Mouse (Mus musculus) left cerebral cortex, postnatal 14 days (tissue): ENCODE measurements around the gene Dact2. TPM values are rescaled to one million over a fixed set of nuclear protein-coding genes. Genes with fewer than 3 reads are reported as not detected.

Experiments used
- DNase-seq, 2 experiments: peaks; one replicate each; pipeline ENCODE4 v3.0.0; 2021 to 2022; ENCODE audit warnings: low spot score in 2 of 2, mixed read lengths in 1 of 2
- intact Hi-C: fragments of 180-260 bp; cut with DNase I; formaldehyde crosslinking; loops from one replicate; pipeline ENCODE4 v1.15.1; 2025
- total RNA-seq, 2 experiments: library from RNA; stranded (reverse); gene quantifications; 2 replicates each; pipeline ENCODE4 v1.2.3; 2021

The Dact2 gene
- total RNA-seq, 2 experiments from 2014 or later: 73.7 to 87.9 TPM

DNA sequence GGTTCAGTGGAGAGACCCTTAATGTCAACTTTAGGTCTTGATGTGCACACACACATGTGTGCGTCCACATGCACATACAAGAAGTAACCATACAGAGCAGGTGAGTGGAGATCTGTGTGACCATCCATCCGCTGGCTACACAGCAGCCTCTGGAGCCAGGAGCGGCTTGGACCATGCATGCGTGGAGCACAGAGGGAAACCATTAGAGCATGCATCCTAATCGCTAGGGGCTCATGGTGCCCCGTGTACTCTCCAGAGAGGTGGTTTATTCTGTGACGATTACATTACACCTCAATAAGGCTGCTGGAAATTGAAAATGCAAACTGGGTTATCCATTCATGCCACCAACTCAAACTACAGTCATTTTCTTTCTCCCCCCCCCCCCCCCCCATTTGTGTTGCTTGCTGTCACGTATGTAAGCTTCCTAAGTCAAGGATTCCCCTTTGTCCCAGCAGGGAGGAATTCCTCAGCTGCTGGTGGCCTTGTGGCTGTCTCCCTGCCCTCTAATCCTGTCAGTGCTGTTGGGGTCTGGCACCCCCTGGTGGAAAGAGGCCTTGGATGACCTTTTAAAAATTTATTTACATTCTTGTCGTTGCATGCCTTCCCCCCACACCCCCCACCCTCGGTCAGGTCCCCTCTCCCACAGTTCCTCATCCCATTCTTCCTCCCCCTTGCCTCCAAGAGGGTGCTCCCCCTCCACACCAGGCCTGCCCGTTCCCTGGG, 17.9 kb upstream of the Dact2 start:
- no peak for DNase-seq
- intact Hi-C loops: no loop called here

DNA sequence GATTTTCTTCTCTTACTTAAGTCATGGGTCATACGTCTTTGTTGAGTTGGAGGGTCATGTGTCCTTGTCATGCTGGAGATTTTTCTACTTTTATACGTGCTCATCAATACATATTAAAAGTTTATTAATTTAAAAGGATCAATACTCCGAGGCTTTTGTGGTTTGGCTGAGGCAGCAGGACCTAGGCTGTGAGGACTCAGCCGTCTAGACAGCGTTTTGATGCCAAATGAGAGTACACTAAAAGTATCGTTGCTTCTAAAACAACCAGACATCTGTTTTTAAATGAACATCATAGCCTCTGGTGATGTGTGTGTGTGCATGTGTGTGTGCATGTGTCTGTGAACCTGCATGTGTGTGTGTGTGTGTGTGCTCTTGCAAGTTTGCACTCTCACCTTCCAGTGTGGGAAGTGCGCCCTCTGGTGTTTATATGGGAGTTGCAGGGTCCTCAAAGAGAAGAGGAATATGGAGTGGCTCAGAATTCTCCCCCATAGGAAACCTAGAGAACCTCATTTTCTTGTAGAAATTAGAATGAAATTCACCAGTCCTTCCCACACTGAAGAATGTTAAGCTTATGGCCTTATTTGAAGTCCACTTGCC, 16.6 kb upstream of the Dact2 start:
- DNase-seq: peak; percentile 70 to 79
- intact Hi-C loops: no loop called here

DNA sequence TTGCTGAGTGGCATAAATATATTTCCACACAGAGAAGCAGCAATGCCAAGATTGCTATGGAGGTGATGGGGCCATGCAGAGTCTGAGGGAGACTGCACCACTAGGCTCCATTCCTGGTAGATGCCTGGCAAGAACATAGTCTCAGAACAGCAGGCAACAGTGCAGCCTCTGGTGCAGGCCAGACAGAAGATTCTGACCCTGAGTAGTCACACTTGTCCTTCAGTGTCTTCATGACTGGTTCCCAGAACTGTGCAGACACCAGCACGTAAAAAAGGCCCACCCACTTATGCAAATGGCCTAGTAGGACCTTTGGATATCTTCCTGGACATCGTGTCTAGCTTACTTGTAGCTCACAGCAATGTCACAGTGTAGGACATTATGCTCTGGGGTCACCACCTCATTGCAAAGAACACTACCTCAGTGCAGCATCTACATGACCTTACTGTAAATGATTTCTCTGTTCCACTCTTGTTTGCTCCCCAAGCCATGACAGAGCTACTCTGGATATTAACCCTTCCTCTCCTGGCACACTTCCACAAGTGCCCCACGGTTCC, 9.9 kb upstream of the Dact2 start:
- intact Hi-C loops: no loop called here
- no peak for DNase-seq

DNA sequence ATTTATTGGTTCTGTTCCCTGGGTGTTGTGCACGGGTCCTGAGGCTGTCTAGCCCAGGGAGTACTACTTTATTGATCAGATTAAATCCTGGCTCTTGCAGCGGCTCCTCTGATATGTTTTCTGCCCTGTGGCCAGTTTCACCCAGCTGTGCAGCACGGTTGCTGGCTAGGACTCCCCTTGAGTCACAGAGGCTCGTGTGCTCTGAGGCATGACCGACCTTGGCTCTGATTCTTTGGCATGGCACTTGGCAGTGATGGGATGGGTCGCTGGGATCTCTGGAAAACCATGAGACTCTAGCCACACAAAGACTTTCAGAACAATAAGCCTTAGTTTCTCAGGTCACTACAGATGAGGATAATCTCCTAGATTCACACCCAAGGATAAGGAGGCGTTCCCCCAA, 8.7 kb upstream of the Dact2 start:
- DNase-seq: no peak
- intact Hi-C loops: no loop called here

DNA sequence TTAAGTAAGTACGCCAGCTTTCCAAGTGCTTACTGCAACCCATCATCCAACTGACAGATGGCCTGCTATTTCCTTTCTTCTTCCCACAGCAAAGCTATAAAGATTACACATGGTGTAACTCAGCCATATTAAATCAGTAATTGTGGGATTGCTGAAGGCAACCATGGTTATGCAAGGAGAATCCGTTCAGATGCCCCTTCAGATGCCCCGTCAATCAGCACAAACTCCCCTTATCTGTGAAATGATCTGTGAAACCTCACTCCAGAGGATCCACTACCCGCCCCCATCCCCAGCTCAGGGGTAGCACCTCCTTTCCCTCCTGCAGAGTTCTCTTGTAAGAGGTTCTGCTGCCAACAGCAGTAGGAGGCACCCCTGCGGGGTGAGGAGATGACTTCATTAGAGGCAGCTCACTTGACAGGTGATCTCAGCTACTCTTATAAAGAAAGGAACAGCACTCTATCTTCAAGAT, 3.0 kb upstream of the Dact2 start:
- intact Hi-C loops: loop anchor here (2.0 to 10.0 kb wide), 3 partner anchors 30 to 352 kb away; no protein-coding TSS in a partner anchor
- no peak for DNase-seq

DNA sequence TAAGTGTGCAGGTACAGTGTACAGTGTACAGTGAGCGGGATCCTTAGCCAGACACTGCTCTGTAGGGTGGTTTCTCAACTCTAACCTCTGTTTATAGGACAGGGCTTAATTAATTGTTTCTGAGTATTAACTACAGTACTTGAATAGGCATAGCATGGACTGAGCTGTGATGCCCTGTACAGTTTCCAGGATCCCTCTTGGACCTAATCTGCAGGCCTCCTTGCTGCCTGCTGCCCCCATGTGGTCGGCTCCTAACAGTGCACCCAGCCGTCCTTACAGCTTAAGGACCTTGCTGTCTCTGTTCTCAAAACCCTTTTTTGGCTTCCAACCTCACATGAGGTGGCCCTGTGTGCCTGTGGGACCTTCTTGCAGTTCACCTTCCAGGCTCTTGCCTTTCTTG, 2.0 kb upstream of the Dact2 start:
- intact Hi-C loops: loop anchor here (2.0 to 10.0 kb wide), 3 partner anchors 29 to 351 kb away; no protein-coding TSS in a partner anchor
- DNase-seq: peak; percentile 81 to 86

DNA sequence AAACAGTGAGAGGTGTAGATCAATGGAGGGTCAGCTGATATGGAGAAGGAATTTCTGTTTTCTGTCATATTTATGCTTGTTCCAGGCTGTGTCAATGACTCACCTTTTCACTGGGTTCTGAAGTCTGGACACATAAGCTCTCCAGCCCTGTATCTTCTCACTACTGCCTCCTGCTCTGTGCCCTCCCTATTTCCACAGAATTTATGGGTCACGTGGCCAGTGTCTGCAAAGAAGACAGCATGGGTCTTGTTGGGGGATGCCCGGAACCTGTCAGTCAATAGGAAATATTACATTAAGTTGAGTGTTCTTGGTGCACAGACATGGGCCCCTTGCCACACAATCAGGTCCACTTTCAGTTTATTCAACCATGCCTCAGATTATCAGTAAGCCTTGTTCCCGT, 1.1 kb upstream of the Dact2 start:
- no peak for DNase-seq
- intact Hi-C loops: loop anchor here (5.0 to 10.0 kb wide), 2 partner anchors 88 to 350 kb away; no protein-coding TSS in a partner anchor

DNA sequence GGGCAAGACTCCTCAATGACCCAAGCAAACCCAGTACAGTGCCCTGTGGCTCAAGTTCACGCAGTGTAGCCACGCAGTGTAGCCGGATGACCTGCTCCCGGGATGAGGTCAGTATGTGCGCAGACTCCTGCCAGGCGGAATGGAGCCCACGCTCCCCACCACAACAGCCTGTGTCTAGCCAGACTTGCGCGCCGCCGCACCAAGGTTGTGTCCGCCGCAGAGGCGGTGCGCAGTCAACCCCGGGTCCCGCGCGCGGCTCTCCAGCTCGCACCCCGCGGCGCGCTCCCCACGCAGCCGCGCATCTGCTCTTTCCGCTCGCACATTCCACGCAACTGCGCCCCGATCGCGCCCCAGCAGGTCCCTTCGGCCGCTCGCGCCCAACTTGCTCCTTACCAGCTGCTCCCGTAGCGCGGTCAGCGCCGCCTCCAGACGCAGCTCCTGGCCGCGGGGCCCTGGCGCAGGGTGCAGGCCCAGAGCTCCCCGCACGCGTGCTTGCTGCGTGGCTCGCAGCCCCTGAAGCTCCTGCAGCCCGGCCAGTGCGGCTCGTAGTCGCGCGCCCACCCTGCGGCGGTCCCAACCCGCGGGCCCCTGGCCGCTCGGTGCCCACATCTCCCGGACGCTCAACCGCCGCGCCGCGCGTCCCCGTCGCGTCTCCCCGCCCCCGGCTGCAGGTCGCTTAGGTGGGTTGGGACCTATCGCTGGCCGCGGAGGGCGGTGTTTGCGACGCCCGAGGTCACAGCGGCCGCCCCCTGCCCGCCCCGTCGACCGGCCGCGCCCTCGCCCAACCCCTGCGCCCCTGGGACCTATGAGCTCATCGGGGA, 773 bp downstream of the Dact2 start:
- DNase-seq: peak; percentile 57 to 62
- intact Hi-C loops: loop anchor here (2.0 to 10.0 kb wide), 3 partner anchors 41 to 349 kb away; no protein-coding TSS in a partner anchor

DNA sequence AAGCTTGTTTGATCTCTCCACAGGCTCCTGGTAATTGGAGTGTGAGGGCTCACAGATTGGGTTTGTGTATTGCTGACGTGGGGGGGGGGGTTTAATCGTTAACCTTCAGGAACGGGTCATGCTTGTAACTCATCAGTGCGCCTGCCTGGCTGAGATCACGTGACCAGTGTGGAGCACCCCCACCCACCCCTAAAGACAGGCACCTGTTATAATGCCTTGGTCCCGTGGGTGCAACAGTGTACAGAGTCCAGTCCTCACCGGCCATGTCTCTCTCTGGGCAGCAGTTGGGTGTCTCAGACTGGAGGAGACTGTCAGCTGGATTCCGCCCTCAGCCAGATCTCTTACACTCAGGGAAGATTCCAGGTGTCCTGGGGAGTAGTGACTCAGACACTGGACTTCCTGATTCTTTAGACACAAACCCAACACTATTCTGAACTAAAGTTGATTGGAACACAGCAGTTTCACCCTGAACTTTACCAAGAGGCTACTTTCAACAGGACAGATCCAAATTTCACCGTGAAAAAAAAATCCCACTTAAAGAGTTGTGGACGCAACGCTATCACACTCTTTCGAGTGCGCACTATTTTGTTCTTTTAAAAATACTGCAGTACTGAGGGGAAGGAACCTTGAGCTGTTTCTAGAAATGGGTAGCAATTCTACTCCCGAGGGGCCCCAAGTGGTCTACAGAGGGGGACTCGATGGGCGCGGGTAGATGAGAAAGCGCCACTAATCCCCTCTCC, 1.6 kb downstream of the Dact2 start:
- intact Hi-C loops: loop anchor here (2.0 to 10.0 kb wide), 3 partner anchors 40 to 348 kb away; no protein-coding TSS in a partner anchor
- DNase-seq: no peak

DNA sequence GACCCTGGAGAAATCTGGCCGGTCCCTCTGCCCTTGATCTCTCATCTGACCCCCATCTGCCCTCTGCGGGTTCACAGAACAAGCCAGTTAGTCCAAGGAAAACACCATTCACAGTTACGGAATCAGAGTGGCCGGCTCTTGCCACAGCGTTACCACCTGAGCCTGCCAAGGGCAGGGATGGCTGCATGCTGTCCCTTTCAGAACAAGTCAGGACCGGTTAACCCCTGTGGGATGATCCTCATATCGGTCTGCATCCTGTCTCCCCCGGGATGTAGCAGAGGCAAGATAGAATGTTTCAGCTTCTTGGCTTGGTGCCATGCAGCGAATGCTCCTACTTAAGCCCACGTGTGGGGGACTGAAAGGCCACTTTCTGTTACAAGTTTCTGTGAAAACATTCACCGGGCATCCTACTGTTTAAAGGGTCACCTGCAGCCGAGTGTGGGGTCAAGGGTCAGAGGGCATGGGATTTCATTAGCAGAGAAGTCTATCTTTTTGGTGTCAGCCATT, 2.8 kb downstream of the Dact2 start:
- DNase-seq: peak in 1 of 2 experiments; percentile 37
- intact Hi-C loops: loop anchor here (5.0 to 10.0 kb wide), 2 partner anchors 39 to 347 kb away; no protein-coding TSS in a partner anchor

DNA sequence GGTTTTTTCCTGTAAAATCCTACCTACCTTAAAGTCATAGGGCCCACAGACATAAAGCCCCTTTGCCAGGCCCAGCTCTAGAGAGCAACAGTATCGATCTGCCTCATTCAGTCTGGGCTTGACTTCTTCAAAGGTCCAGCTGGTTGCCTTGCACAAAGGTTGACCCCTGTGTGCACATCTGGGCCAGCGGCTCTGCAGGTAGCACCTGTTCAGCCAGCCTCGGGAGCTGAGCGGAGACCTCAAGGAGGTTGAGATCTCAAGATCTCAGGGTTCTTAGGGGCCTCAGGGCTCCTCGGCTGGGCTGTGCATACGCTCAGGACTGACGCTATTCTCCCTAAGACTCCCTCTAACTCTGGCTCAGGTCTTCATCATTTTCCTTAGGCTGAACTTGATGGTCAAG, 3.9 kb downstream of the Dact2 start:
- DNase-seq: no peak
- intact Hi-C loops: loop anchor here (5.0 to 10.0 kb wide), 2 partner anchors 38 to 345 kb away; no protein-coding TSS in a partner anchor

DNA sequence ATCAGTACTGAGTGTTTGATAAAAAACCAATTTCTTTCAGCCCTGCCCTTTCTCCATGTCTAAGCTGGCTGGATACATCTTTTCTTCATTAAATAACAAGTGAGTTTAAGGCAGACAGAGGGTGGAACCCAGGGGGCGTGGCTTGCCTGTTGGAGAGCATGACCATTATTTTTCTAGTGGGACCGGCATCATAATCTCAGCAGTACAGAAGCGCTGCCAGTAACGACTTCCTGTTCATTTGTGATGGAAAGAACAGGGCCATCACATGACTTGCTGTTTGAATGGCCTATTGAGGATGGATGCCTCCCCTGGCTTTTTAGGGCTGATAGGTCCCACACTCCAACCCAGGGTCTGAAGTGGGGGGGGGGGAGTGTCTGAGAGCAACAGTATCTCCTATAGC, 4.5 kb downstream of the Dact2 start:
- DNase-seq: no peak
- intact Hi-C loops: loop anchor here (5.0 to 10.0 kb wide), 2 partner anchors 37 to 345 kb away; no protein-coding TSS in a partner anchor

DNA sequence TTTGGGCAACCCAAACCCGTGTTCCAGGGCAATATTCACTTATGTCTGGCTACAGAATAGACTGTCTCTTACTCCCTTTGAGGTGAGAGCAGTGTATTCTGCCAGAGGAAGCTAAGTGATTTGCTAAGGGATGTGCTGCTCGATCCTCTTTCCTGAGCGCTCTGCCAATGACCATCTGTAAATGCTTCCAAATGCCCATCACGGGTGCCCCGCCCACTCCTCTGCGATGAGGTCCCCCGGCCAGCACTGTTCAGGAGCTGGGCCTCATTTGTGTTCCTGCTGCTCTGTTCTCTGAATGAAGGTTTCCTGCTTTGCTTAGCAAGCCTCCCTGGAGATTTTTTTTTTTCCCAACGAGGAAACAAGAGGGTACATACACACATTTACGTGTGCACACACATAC, 11.2 kb downstream of the Dact2 start:
- intact Hi-C loops: no loop called here
- DNase-seq: no peak

DNA sequence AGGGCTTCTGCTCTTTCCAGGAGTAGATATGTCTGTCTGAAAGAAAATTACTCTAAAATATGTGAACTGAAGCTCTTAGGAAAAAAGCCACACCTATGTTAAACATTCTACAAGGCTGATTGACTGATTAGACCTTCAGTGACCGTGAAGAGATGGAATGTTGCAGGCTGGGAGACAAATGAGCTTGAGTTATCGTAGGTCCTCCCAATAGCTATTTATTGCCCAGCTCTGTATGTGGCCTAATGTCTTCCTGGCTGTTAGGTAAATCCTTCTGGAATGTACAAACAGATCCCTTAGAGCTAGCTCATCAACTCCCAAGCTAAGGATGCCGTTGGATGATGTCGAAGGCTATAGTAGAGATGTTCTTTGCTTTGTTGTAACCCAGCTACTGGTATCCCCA, 11.7 kb downstream of the Dact2 start:
- intact Hi-C loops: no loop called here
- DNase-seq: no peak

DNA sequence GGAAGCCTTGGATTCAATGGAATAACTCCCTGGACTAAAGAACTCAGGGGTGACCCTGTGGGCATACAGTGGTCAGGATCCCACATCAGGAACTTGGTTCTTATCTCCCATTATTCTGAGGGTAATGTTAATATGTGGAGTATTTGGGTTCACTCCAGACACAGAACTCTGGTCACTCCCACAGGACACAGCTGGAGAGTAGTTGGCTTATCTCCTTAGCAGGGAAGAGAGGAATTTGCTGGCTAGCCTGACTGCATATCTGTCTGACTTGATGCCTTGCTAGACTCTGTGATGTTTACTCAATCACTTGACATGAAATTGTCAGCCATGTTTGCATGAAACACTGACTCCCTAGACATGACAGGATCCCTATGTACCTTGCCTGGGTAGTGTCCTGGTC, 15.6 kb downstream of the Dact2 start:
- DNase-seq: no peak
- intact Hi-C loops: no loop called here

DNA sequence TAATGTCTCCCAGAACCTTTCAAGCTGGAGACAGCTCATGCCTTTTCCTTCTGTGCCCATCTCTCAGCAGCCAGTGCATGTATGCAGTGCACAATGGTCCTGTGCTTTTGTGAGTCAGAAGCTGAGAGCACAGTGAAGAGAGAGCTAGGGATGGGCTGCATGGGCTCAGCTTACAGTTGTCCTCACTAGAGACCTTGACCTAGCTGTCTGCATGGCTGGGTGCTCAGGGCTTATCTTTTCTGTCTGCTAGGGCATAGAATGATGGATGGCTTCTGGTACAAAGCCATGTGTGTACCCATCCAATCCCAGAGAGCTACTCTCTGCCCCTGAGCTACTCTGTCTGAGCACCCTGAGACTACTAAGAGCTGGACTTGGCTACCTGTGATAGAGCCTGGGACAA, 17.0 kb downstream of the Dact2 start:
- intact Hi-C loops: no loop called here
- DNase-seq: no peak

DNA sequence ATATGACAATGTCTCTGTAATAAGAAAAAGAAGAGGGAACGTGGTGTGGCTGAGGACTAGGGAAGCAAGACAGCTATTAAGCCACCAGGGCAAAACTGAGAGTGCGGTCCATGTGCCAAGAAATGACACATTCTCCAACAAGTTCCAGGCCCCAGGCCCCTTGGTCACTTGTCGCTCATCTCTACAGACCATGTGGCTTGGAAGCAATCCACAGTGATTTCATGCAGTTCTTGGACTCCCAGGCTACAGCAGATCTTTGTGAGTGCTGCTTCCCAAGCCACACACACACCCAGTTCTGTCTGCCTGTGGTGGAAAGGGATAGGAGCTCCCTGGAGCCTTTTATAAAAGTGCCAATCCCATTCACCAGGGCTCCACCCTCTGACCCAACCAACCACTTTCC, 17.9 kb downstream of the Dact2 start:
- DNase-seq: no peak
- intact Hi-C loops: no loop called here

DNA sequence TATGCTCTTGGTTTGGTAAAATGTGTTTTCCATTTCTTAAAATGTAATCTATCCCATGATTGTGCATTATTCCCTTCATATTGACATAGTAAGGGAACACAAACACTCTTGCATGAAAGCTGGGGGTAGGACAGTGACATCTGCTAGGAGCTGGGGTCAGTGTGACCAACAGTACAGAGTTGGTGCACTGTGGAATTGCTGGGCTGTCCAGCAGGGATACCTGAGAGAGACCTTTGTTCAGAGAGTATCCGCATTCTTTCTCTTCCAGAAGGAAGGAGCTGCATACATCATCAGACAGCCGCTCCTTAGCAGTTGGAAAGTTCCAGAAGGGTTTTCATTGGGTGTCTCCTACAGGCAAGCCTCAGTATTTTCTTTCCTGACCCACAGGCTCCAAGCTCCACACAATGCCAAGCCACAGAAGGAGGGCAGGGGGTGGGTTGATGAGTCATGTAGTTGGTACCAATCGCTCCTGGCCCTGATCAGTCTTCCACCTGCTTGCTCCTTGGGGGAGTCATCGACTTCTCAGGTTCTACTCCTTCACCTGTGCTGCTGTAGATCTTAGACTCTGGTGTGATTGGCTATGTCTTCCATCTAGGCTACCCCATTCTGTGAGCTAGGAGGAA, 19.8 kb downstream of the Dact2 start:
- no peak for DNase-seq
- intact Hi-C loops: no loop called here
